Mouse (Mus musculus): ENCODE data around the gene Olfr474. TPM values are rescaled to one million over a fixed set of nuclear protein-coding genes. Genes with fewer than 3 reads are reported as not detected.
"Not testable (repeated sequence)": the region's sequence is repeated elsewhere in the genome, so short reads cannot be mapped to it uniquely, and the experiment has no call there.

The Olfr474 gene
- not detected in 2 replicates for total RNA-seq (2021)
- long read RNA-seq, result 0 reads

GRCm38 (mm10) chr7:107954343-107954742 is at the start of gene Olfr474:
Gene Olfr474 (plus strand): TSS chr7:107954643.
- no peak for DNase-seq

GRCm38 (mm10) chr7:107930146-107930545 is 24.3 kb upstream of the Olfr474 start, which contains the start of gene Olfr473:
Gene Olfr473 (plus strand): TSS chr7:107930446.
- DNase-seq, result no peak

GRCm38 (mm10) chr7:107952539-107952938 is 1.9 kb upstream of the Olfr474 start:
- DNase-seq, result not testable (repeated sequence)

GRCm38 (mm10) chr7:107964503-107964902 is 10.1 kb downstream of the Olfr474 start, which contains the start of gene Olfr476:
Gene Olfr476 (plus strand): TSS chr7:107964803.
- no peak for DNase-seq

DNA sequence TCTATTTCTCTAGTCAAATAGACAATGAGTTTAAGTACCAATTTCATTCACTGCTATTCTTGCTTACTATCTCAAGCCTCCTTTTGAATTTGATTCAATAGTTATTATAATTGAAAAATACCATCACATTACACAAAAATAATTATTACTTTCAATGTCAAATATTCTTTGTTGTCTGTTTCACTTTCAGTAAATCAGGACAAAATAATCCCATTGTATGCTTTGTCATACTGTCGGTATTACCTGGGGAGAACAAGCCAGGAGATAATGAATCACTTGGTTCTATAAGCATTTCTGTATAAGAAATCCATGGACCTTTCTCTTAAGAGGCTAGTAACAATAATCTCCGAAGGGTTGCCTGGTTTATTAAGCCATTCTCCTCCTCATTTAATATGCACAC is 31.9 kb downstream of the Olfr474 start, which contains the start of gene Olfr477:
Olfr477 (plus strand) TSS at position 301 of the 400 bp plus-strand sequence.
- no peak for DNase-seq

Other genes with a start within 250 kb of the Olfr474 start
- gene Cyb5r2, start 196.6 kb upstream of the Olfr474 start, total RNA-seq (2021), result not detected in 2 replicates
- not detected in 2 replicates for gene Ovch2, start 153.4 kb upstream of the Olfr474 start, total RNA-seq (2021)
- gene Olfr467, start 142.4 kb upstream of the Olfr474 start, total RNA-seq (2021), result not detected in 2 replicates
- gene Olfr469, start 129.1 kb upstream of the Olfr474 start, total RNA-seq (2021), result not detected in 2 replicates
- not detected in 2 replicates for gene Olfr470, start 107.2 kb upstream of the Olfr474 start, total RNA-seq (2021)
- gene Olfr472, start 56.7 kb upstream of the Olfr474 start, total RNA-seq (2021), result not detected in 2 replicates
- not detected in 2 replicates for gene Olfr473, start 24.2 kb upstream of the Olfr474 start, total RNA-seq (2021)
- not detected in 2 replicates for gene Olfr476, start 10.2 kb downstream of the Olfr474 start, total RNA-seq (2021)
- not detected in 2 replicates for gene Olfr477, start 32.0 kb downstream of the Olfr474 start, total RNA-seq (2021)
- not detected in 2 replicates for gene Olfr478, start 79.3 kb downstream of the Olfr474 start, total RNA-seq (2021)
- gene Olfr479, start 96.0 kb downstream of the Olfr474 start, total RNA-seq (2021), result not detected in 2 replicates
- not detected in 2 replicates for gene Olfr480, start 112.7 kb downstream of the Olfr474 start, total RNA-seq (2021)
- gene Olfr481, start 125.2 kb downstream of the Olfr474 start, total RNA-seq (2021), result not detected in 2 replicates
- 2.1 and 2.7 TPM in 2 replicates for gene Olfr482, start 142.9 kb downstream of the Olfr474 start, total RNA-seq (2021)
- not detected in 2 replicates for gene Olfr483, start 146.2 kb downstream of the Olfr474 start, total RNA-seq (2021)
- not detected in 2 replicates for gene Olfr484, start 172.8 kb downstream of the Olfr474 start, total RNA-seq (2021)
- gene Olfr485, start 205.2 kb downstream of the Olfr474 start, total RNA-seq (2021), result not detected in 2 replicates
- gene Olfr486, start 218.1 kb downstream of the Olfr474 start, total RNA-seq (2021), result not detected in 2 replicates